Mouse (Mus musculus): ENCODE results near the gene Cacna1d. TPM values are rescaled to one million over a fixed set of nuclear protein-coding genes. Genes with fewer than 3 reads are reported as not detected.
A peak's percentile ranks its signal among the peaks of the same experiment; 100 is the strongest.

Cacna1d gene
- polyA plus RNA-seq, 1 experiment from 2014 or later = 2.2 TPM

- Histone ChIP-seq H3K27ac (replicated peaks) (no peak overlapping the region), H3K4me3 (ENCODE audit: low read depth, low read length) (no peak overlapping the region), H3K36me3 (ENCODE audit: control insufficient read depth, insufficient read depth, low read length) (no peaks in the 10 kb centered on the region), H3K9me3 (ENCODE audit: control insufficient read depth, low read length) (no peaks in the 10 kb centered on the region), H3K27me3 (ENCODE audit: control insufficient read depth, insufficient read depth, low read length) (no peaks in the 10 kb centered on the region), H3K4me1 (replicated peaks; ENCODE audit: control insufficient read depth, insufficient read depth) (no peaks in the 10 kb centered on the region), H3K4me2 (replicated peaks; ENCODE audit: low read depth) (no peak overlapping the region), H3K9ac (ENCODE audit: low read length) (no peak overlapping the region)
- DNase-seq (ENCODE audit: low spot score) = no peak
- WGBS = 17% methylated on average over 5 of the region's 5 CpGs
- no peak for ATAC-seq (ENCODE audit: low FRiP score, low TSS enrichment)
- TF ChIP-seq CTCF (IDR thresholded peaks at IDR 0.05; ENCODE audit: low read depth) = no peak
- TF ChIP-seq EP300 (optimal IDR thresholded peaks at IDR 0.05) = no peak
These were observed 313.4 kb downstream of the Cacna1d start for GRCm38 (mm10) chr14:30177850-30178249.

GRCm38 (mm10) chr14:30175362-30175761 lies 315.9 kb downstream of the Cacna1d start:
- no peak overlapping the region for H3K9ac ChIP-seq (ENCODE audit: low read length)
- H3K4me3 ChIP-seq (ENCODE audit: low read depth, low read length) = no peak overlapping the region
- H3K27ac ChIP-seq (replicated peaks) = no peak overlapping the region
- DNase-seq (ENCODE audit: low spot score) = no peak
- TF ChIP-seq CTCF (IDR thresholded peaks at IDR 0.05; ENCODE audit: low read depth) = peak; percentile 25; the same call in 1 of the 2 replicates
- TF ChIP-seq EP300 (optimal IDR thresholded peaks at IDR 0.05) = no peak
- WGBS = 61% methylated on average over 3 of the region's 3 CpGs
- H3K4me1 ChIP-seq (replicated peaks; ENCODE audit: control insufficient read depth, insufficient read depth) = no peaks in the 10 kb centered on the region
- no peaks in the 10 kb centered on the region for H3K27me3 ChIP-seq (ENCODE audit: control insufficient read depth, insufficient read depth, low read length)
- no peak for ATAC-seq (ENCODE audit: low FRiP score, low TSS enrichment)
- H3K4me2 ChIP-seq (replicated peaks; ENCODE audit: low read depth) = no peak overlapping the region
- no peaks in the 10 kb centered on the region for H3K9me3 ChIP-seq (ENCODE audit: control insufficient read depth, low read length)
- H3K36me3 ChIP-seq (ENCODE audit: control insufficient read depth, insufficient read depth, low read length) = no peaks in the 10 kb centered on the region

- H3K27ac ChIP-seq (replicated peaks) = no peak overlapping the region
- no peak overlapping the region for H3K4me3 ChIP-seq (ENCODE audit: low read depth, low read length)
- H3K9me3 ChIP-seq (ENCODE audit: control insufficient read depth, low read length) = no peaks in the 10 kb centered on the region
- TF ChIP-seq EP300 (optimal IDR thresholded peaks at IDR 0.05) (no peak), CTCF (IDR thresholded peaks at IDR 0.05; ENCODE audit: low read depth) (no peak)
- WGBS = 69% methylated on average over 12 of the region's 12 CpGs
- no peak overlapping the region for H3K9ac ChIP-seq (ENCODE audit: low read length)
- ATAC-seq (ENCODE audit: low FRiP score, low TSS enrichment) (no peak), DNase-seq (ENCODE audit: low spot score) (no peak)
- no peak overlapping the region for H3K4me2 ChIP-seq (replicated peaks; ENCODE audit: low read depth)
- H3K27me3 ChIP-seq (ENCODE audit: control insufficient read depth, insufficient read depth, low read length) = no peaks in the 10 kb centered on the region
- no peaks in the 10 kb centered on the region for H3K36me3 ChIP-seq (ENCODE audit: control insufficient read depth, insufficient read depth, low read length)
- H3K4me1 ChIP-seq (replicated peaks; ENCODE audit: control insufficient read depth, insufficient read depth) = no peaks in the 10 kb centered on the region
These were observed 318.2 kb downstream of the Cacna1d start for GRCm38 (mm10) chr14:30172821-30173755.

GRCm38 (mm10) chr14:30171593-30171992 lies 319.7 kb downstream of the Cacna1d start:
- Histone ChIP-seq H3K27ac (replicated peaks) (no peak overlapping the region), H3K4me2 (replicated peaks; ENCODE audit: low read depth) (no peak overlapping the region), H3K4me3 (ENCODE audit: low read depth, low read length) (no peak overlapping the region), H3K9me3 (ENCODE audit: control insufficient read depth, low read length) (no peaks in the 10 kb centered on the region), H3K27me3 (ENCODE audit: control insufficient read depth, insufficient read depth, low read length) (no peaks in the 10 kb centered on the region), H3K9ac (ENCODE audit: low read length) (no peak overlapping the region), H3K36me3 (ENCODE audit: control insufficient read depth, insufficient read depth, low read length) (no peaks in the 10 kb centered on the region), H3K4me1 (replicated peaks; ENCODE audit: control insufficient read depth, insufficient read depth) (no peaks in the 10 kb centered on the region)
- ATAC-seq (ENCODE audit: low FRiP score, low TSS enrichment) (no peak), DNase-seq (ENCODE audit: low spot score) (no peak)
- WGBS = 76% methylated on average over 6 of the region's 6 CpGs
- TF ChIP-seq EP300 (optimal IDR thresholded peaks at IDR 0.05) (no peak), CTCF (IDR thresholded peaks at IDR 0.05; ENCODE audit: low read depth) (no peak)

- Histone ChIP-seq H3K4me1 (replicated peaks; ENCODE audit: control insufficient read depth, insufficient read depth) (no peaks in the 10 kb centered on the region), H3K27me3 (ENCODE audit: control insufficient read depth, insufficient read depth, low read length) (no peaks in the 10 kb centered on the region), H3K4me2 (replicated peaks; ENCODE audit: low read depth) (no peak overlapping the region), H3K27ac (replicated peaks) (no peak overlapping the region), H3K9me3 (ENCODE audit: control insufficient read depth, low read length) (no peaks in the 10 kb centered on the region), H3K9ac (ENCODE audit: low read length) (no peak overlapping the region), H3K36me3 (ENCODE audit: control insufficient read depth, insufficient read depth, low read length) (no peaks in the 10 kb centered on the region), H3K4me3 (ENCODE audit: low read depth, low read length) (no peak overlapping the region)
- 56% methylated on average over 6 of the region's 6 CpGs for WGBS
- DNase-seq (ENCODE audit: low spot score) = no peak
- TF ChIP-seq CTCF (IDR thresholded peaks at IDR 0.05; ENCODE audit: low read depth) = peak; percentile 52
- no peak for TF ChIP-seq EP300 (optimal IDR thresholded peaks at IDR 0.05)
- no peak for ATAC-seq (ENCODE audit: low FRiP score, low TSS enrichment)
These were observed 320.2 kb downstream of the Cacna1d start for GRCm38 (mm10) chr14:30171008-30171407.

- Histone ChIP-seq H3K36me3 (ENCODE audit: control insufficient read depth, insufficient read depth, low read length) (no peaks in the 10 kb centered on the region), H3K27ac (replicated peaks) (no peak overlapping the region), H3K4me3 (ENCODE audit: low read depth, low read length) (no peak overlapping the region), H3K9me3 (ENCODE audit: control insufficient read depth, low read length) (no peaks in the 10 kb centered on the region), H3K27me3 (ENCODE audit: control insufficient read depth, insufficient read depth, low read length) (no peaks in the 10 kb centered on the region), H3K4me2 (replicated peaks; ENCODE audit: low read depth) (no peak overlapping the region), H3K9ac (ENCODE audit: low read length) (no peak overlapping the region), H3K4me1 (replicated peaks; ENCODE audit: control insufficient read depth, insufficient read depth) (no peaks in the 10 kb centered on the region)
- DNase-seq (ENCODE audit: low spot score) (no peak), ATAC-seq (ENCODE audit: low FRiP score, low TSS enrichment) (no peak)
- no peak for TF ChIP-seq CTCF (IDR thresholded peaks at IDR 0.05; ENCODE audit: low read depth)
- no peak for TF ChIP-seq EP300 (optimal IDR thresholded peaks at IDR 0.05)
- WGBS = 66% methylated on average over 5 of the region's 5 CpGs
These were observed 321.8 kb downstream of the Cacna1d start for GRCm38 (mm10) chr14:30169455-30169854.

All from stomach, postnatal 0 days (tissue).